Mouse (Mus musculus) kidney, postnatal 0 days (tissue): ENCODE data around the gene Rabep2. TPM values are rescaled to one million over a fixed set of nuclear protein-coding genes. Genes with fewer than 3 reads are reported as not detected.

ENCODE experiments used
- ATAC-seq: fragments of 200-750 bp; cut with Nextera tagmentation; replicated peaks from 2 replicates; pipeline ENCODE4 v1.8.0; 2017; ENCODE audit warnings: low read depth, moderate number of reproducible peaks, moderate TSS enrichment, moderate library complexity; ENCODE audit not compliant: low FRiP score
- DNase-seq: peaks from one replicate; pipeline ENCODE4 v3.0.0-alpha.2; 2016; ENCODE audit warnings: low spot score
- H3K27ac ChIP-seq: fragments of 300-500 bp; sonication (generic); 2 replicates; pipeline ENCODE4 v1.5.1; 2014; ENCODE audit warnings: mild to moderate bottlenecking
- H3K27me3 ChIP-seq: fragments of 300-500 bp; sonication (generic); 2 replicates; pipeline ENCODE4 v1.6.1; 2014; ENCODE audit warnings: low read length, mixed read lengths; ENCODE audit not compliant: insufficient read depth
- H3K36me3 ChIP-seq: fragments of 300-500 bp; sonication (generic); 2 replicates; pipeline ENCODE4 v1.6.1; 2014; ENCODE audit warnings: low read length, mixed read lengths; ENCODE audit not compliant: insufficient read depth
- H3K4me1 ChIP-seq: fragments of 300-500 bp; sonication (generic); replicated peaks from 2 replicates; pipeline ENCODE4 v1.6.1; 2014; ENCODE audit warnings: antibody characterized with exemption, low read length, mixed read lengths; ENCODE audit not compliant: insufficient read depth
- H3K4me2 ChIP-seq: fragments of 300-500 bp; sonication (generic); 2 replicates; pipeline ENCODE4 v1.6.1; 2014; ENCODE audit warnings: mild to moderate bottlenecking, low read length, moderate library complexity, mixed read lengths
- H3K4me3 ChIP-seq: fragments of 300-500 bp; sonication (generic); replicated peaks from 2 replicates; pipeline ENCODE4 v1.5.1; 2014; ENCODE audit warnings: low read depth, low read length
- H3K9ac ChIP-seq: fragments of 300-500 bp; sonication (generic); 2 replicates; pipeline ENCODE4 v1.6.1; 2014; ENCODE audit warnings: low read depth, low read length
- H3K9me3 ChIP-seq: fragments of 300-500 bp; sonication (generic); replicated peaks from 2 replicates; pipeline ENCODE4 v1.6.1; 2016; ENCODE audit warnings: low read length, inconsistent platforms, mixed read lengths
- CTCF ChIP-seq: IDR thresholded peaks from 2 replicates; pipeline ENCODE4 v1.5.1; 2016; ENCODE audit warnings: antibody characterized with exemption, low read depth, mild to moderate bottlenecking, moderate library complexity
- WGBS: fragments of 180-500 bp; shearing (Covaris S2); extraction: QIAGEN DNeasy Blood & Tissue Kit; methylation state at CpG from one replicate; pipeline ENCODE4 v1.1.7; 2014; 5-methylcytosine and 5-hydroxymethylcytosine counted together
- polyA plus RNA-seq: library from polyadenylated mRNA; unstranded; fragments of >200 nt; fragmentation: Nextera tagmentation; extraction: Ambion mirVana; gene quantifications from 2 replicates; pipeline ENCODE4 v1.2.1, GENCODE M21; 2015

Gene Rabep2
- polyA plus RNA-seq, 1 experiment from 2014 or later, result 29.7 TPM

DNA sequence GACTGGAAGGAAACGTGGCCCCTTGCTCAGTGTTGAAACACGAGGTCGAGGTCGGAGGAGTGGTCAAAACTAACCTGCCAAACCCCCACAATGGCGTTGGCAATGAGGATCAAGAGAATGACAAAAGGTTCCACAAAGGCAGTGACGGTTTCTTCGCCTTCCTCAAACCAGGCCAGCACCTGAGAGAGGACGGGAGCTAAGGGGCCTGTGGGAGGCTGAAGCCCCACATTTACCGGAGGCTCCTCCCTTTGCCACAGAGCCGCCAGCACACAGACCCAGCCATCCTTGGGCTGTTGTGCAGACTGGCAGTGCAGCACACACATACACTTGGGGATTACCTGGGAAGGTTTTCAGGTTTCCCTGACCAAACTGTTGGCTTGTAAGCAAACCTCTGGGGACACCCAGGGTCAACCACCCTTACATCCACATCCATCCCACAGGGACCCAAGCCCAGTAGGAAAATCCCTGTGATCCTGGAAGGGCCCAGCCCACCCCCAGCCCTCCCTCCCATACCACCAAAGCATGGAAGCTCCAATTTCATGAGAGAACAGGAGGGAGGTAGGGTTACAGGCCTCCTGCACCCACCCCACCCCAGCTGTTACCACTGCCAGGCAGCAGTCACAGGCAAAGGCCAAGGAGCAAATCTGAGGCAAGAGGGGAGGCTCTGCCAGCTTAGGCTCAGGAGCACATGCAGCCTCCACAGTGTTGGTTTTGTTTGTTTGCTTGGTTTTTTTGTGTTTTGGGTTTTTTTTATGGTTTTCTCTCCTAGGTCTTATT is 32.3 kb downstream of the Rabep2 start:
- 22% methylated on average over 10 of the region's 10 CpGs for WGBS
- ATAC-seq, result no peak
- H3K9me3 ChIP-seq, result no peaks in the 10 kb centered on the region
- no peak overlapping the region for H3K4me2 ChIP-seq
- no peaks in the 10 kb centered on the region for H3K36me3 ChIP-seq
- no peak overlapping the region for H3K4me3 ChIP-seq
- DNase-seq, result peak; percentile 56
- no peak for TF ChIP-seq CTCF
- no peak overlapping the region for H3K27ac ChIP-seq
- H3K9ac ChIP-seq, result no peak overlapping the region
- no peaks in the 10 kb centered on the region; the same call in 1 of the 2 replicates for H3K4me1 ChIP-seq
- H3K27me3 ChIP-seq, result no peaks in the 10 kb centered on the region

DNA sequence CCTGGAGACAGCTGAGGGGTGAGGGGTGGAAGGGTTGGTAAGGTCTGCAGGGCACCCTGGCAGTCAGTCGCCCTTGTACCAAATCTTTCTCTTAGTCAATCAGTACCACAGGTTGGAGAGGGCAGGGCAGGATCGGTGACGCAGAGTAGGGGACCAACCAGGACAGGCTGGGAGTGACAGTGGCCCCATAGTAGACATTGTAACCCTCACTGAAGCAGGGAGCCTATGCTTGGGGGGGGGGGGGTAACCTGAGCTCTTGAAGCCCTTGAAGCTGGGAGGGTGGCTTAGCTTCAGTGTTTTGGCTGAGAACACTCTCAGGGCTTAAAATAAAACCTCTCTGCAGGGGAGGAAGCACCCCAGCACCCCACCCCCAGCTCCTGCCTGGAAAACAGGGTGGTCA is 33.1 kb downstream of the Rabep2 start:
- Histone ChIP-seq H3K9me3 (no peaks in the 10 kb centered on the region), H3K36me3 (no peaks in the 10 kb centered on the region), H3K9ac (no peak overlapping the region), H3K27ac (no peak overlapping the region), H3K27me3 (no peaks in the 10 kb centered on the region), H3K4me1 (no peaks in the 10 kb centered on the region; the same call in 1 of the 2 replicates), H3K4me2 (no peak overlapping the region), H3K4me3 (no peak overlapping the region)
- DNase-seq (no peak), ATAC-seq (no peak; the same call in 1 of the 2 replicates)
- no peak for TF ChIP-seq CTCF
- WGBS, result 55% methylated on average over 3 of the region's 3 CpGs

DNA sequence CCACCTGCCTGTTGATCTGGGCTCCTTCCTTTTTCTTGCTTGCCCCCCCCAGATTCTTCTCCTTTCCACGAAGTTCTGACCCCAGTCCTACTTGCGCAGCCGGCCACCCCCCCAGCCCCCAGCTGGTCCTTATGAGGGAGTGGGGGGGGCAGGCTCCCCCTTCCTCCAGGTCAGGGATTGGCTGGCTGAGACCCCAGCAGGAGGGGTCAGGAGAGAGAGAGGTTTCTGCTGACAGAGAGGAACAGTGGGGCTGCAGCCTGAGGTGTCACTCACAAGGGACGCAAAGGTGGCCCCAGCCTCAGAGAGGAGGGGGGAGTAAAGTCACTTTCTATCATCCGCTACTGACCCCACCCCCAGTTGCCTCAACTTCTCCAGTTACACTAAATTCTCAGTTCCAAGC is 34.4 kb downstream of the Rabep2 start, which contains the start of gene Atp2a1:
Gene Atp2a1, minus strand, starts transcription at position 105 of the 400 bp plus-strand sequence.
- Histone ChIP-seq H3K9ac (no peak within 1 kb of the TSS), H3K4me1 (no peaks in the 10 kb centered on the region; the same call in 1 of the 2 replicates), H3K27ac (no peak within 1 kb of the TSS), H3K4me3 (no peak within 1 kb of the TSS), H3K9me3 (no peaks in the 10 kb centered on the region), H3K27me3 (no peaks in the 10 kb centered on the region), H3K4me2 (no peak within 1 kb of the TSS), H3K36me3 (peaks cover 12% of the 10 kb centered on the region)
- 45% methylated on average over 5 of the region's 5 CpGs for WGBS
- DNase-seq, result no peak
- no peak for TF ChIP-seq CTCF
- ATAC-seq, result no peak

DNA sequence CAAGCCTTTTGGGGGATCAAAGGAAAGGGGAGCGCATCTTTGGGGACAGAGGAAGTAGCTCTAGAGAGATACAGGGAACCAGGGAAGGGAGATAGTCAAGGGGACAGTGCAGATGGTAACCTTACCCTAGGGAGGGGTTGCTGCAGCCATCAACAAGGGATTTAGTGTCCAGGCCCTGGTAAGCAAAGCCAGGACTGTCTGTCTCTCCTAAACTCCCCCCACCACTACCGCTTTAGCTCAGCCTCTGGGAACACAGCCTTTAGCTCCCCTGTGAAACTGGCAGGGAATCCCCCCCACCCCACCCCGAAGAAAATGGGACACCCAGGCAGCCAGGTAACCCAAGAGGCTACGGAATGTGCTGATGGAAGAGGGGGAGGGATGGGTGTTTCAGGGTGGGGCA is 35.0 kb downstream of the Rabep2 start:
- H3K27ac ChIP-seq, result no peak overlapping the region
- H3K9me3 ChIP-seq, result no peaks in the 10 kb centered on the region
- H3K9ac ChIP-seq, result no peak overlapping the region
- no peak for ATAC-seq
- TF ChIP-seq CTCF, result no peak
- DNase-seq, result no peak
- WGBS, result 52% methylated on average over 4 of the region's 4 CpGs
- H3K27me3 ChIP-seq, result no peaks in the 10 kb centered on the region
- H3K4me2 ChIP-seq, result no peak overlapping the region
- peaks cover 17% of the 10 kb centered on the region for H3K36me3 ChIP-seq
- H3K4me3 ChIP-seq, result no peak overlapping the region
- H3K4me1 ChIP-seq, result no peaks in the 10 kb centered on the region; the same call in 1 of the 2 replicates

DNA sequence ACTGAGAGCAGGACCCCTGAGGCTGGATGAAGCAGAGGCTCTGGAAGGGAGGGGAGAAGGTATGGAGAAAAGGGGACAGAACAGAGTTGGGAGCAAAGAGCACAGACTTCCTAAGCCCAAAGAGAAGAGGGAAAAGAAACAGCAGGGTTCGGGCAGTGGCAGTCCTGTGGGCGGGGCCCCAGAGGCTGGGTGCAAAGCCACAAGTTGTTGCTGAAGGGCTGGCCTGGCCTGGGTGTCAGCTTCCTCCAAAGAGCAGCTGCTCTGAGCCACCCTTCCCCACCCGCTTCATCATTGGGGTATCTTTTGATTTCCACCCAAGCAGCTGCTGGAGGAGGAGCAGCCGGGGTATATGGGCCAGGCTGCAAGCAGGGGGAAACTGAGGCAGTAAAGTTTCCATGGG is 35.6 kb downstream of the Rabep2 start:
- H3K4me3 ChIP-seq, result no peak overlapping the region
- H3K4me2 ChIP-seq, result no peak overlapping the region
- H3K9me3 ChIP-seq, result no peaks in the 10 kb centered on the region
- H3K4me1 ChIP-seq, result no peaks in the 10 kb centered on the region; the same call in 1 of the 2 replicates
- ATAC-seq (no peak), DNase-seq (no peak)
- H3K9ac ChIP-seq, result no peak overlapping the region
- H3K27ac ChIP-seq, result no peak overlapping the region
- no peak for TF ChIP-seq CTCF
- peaks cover 23% of the 10 kb centered on the region for H3K36me3 ChIP-seq
- no peaks in the 10 kb centered on the region for H3K27me3 ChIP-seq
- WGBS, result 57% methylated on average over 4 of the region's 4 CpGs

DNA sequence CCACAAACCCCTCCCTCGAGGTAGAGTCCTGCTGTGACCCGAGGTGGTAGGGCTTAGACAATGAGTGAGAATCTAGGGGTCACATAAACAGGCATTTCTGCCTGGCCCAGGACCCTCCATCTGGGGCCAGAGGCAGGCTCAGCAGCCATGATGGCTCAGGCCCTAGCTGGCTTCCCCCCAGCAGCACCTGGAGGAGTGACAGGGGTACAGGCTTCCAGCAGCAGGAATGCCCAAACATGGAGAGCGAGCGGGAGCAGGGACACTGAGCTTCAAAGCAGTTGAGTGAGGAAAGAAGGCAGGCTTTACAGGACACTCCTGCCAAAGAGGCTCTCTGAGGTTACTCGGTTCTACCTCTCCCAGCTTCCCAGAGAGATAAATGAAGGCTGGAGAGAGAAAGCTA is 36.3 kb downstream of the Rabep2 start:
- Histone ChIP-seq H3K4me1 (no peaks in the 10 kb centered on the region; the same call in 1 of the 2 replicates), H3K9me3 (no peaks in the 10 kb centered on the region), H3K36me3 (peaks cover 30% of the 10 kb centered on the region), H3K4me3 (no peak overlapping the region), H3K27ac (no peak overlapping the region), H3K4me2 (no peak overlapping the region), H3K9ac (no peak overlapping the region), H3K27me3 (no peaks in the 10 kb centered on the region)
- WGBS, result 32% methylated on average over 5 of the region's 5 CpGs
- ATAC-seq, result no peak
- DNase-seq, result no peak
- TF ChIP-seq CTCF, result no peak
